Mouse (Mus musculus) cerebellum, adult (tissue): Measurements from ENCODE around the gene Ptprn.
A peak's percentile ranks its signal among the peaks of the same experiment; 100 is the strongest.

ENCODE experiments used
- ATAC-seq: cut with Nextera tagmentation; 2 replicates; pipeline ENCODE4 v1.9.2; 2017; ENCODE audit warnings: mild to moderate bottlenecking, moderate library complexity, mixed read lengths; ENCODE audit not compliant: insufficient number of reproducible peaks, low FRiP score, low TSS enrichment

Gene Ptprn

GRCm38 (mm10) chr1:75229158-75229557, 35.1 kb downstream of the Ptprn start:
- no peak for ATAC-seq

DNA sequence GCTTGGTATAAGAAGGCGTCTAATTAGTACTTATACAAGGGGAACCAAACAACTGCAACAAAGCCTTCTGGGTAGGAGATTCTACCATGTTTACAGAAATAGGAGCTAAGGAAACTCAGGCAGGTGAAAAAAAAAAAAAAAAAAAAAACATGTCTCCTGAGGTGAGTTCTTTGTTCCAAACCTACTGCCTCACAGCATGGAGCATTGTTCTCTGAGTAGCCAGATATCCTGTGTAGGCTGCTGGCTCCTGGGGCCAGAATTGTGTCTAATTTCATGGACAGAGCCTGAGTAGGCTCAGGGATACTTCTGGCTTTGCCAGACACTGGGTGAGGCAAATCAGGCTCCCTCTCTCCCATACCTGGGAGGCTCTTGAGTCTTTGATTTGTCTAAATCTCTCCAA, 36.6 kb downstream of the Ptprn start:
- no peak for ATAC-seq

DNA sequence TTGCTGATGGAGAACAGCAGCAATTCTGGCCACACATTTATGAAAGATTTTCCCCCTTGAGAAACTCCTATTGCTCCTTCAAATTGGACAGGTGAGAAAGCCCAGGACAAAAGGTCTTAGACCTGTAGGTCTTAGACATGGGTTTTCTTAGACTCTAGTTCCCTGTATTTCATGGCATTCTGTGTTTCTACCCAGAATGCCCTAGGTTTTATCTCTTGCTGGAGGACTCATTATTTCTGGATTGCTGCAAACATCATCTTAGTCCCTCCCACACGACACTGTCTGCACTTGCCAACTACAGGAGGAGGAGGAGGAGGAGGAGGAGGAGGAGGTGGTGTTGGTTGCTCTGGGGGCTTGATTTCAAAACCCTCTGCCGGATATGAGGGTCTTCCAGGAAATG, 38.2 kb downstream of the Ptprn start:
- ATAC-seq: no peak

- no peak for ATAC-seq
Observed at GRCm38 (mm10) chr1:75225473-75225872, 38.8 kb downstream of the Ptprn start.

GRCm38 (mm10) chr1:75223532-75223931, 40.8 kb downstream of the Ptprn start:
- no peak for ATAC-seq

DNA sequence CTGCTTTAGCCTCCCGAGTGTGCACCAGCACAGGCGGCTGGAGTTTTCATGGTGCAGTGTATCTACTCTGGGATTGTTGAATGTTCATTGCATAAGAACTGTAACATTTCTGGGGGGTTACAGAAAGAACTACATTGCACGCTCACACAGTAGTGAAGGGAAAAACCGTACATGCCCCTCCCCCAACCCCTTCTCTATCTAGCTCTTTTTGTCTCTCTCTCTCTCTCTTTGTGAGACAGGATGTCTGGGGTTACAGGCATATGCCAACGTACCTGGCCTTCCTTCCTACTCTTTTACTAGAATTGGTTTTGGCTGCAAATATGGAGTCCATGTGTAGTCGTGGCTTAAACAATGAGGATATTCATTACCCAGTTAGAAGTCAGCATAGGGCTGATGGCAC, 41.4 kb downstream of the Ptprn start:
- ATAC-seq: no peak

GRCm38 (mm10) chr1:75221538-75221937, 42.8 kb downstream of the Ptprn start:
- no peak for ATAC-seq

- peak; percentile 10; the same call in 1 of the 2 replicates for ATAC-seq
Observed at GRCm38 (mm10) chr1:75219531-75219930, 44.8 kb downstream of the Ptprn start, which contains the start of gene Tuba4a. Tuba4a (minus strand) TSS chr1:75219865.

GRCm38 (mm10) chr1:75219078-75219477, 45.2 kb downstream of the Ptprn start:
- ATAC-seq: peak; percentile 71

DNA sequence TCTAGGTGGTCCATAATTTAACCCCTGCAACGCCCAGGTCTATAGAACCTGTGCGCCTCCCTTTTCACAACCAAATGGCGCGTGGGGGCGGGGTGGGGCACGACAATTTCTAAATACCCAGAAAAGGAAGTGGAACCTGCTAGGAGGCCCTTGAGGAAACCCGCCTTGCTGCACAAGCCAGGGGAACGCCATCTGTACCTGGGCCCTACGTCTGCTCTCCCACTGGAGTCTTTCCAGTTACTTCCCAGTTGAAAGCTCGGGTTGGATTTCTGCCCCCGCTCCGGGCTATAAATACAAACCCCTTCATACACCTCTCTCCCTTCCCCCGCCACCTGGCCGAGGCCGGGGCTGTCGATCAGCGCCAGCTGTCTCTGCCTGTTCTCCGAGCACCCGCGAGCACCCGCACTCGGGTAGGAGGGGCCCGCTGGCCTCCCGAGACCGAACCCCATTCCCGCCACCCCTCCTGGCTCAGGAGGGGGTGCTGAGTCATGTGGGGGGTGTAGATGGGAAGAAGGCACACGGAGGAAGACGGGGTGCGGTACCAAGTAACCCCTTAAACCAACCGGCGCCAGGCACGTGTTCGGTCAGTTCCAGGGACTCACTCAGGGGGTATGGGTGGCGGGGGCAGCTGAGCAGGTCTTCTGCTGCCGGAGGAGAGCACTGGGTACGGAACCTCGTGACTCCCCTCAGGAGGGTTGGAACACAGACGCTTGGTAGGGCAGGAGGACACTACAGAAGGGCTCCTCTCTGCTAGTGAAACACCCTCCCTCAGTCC, 45.9 kb downstream of the Ptprn start:
- peak; percentile 55 for ATAC-seq

- peak; percentile 7; the same call in 1 of the 2 replicates for ATAC-seq
Observed at GRCm38 (mm10) chr1:75217893-75218226, 46.4 kb downstream of the Ptprn start.

DNA sequence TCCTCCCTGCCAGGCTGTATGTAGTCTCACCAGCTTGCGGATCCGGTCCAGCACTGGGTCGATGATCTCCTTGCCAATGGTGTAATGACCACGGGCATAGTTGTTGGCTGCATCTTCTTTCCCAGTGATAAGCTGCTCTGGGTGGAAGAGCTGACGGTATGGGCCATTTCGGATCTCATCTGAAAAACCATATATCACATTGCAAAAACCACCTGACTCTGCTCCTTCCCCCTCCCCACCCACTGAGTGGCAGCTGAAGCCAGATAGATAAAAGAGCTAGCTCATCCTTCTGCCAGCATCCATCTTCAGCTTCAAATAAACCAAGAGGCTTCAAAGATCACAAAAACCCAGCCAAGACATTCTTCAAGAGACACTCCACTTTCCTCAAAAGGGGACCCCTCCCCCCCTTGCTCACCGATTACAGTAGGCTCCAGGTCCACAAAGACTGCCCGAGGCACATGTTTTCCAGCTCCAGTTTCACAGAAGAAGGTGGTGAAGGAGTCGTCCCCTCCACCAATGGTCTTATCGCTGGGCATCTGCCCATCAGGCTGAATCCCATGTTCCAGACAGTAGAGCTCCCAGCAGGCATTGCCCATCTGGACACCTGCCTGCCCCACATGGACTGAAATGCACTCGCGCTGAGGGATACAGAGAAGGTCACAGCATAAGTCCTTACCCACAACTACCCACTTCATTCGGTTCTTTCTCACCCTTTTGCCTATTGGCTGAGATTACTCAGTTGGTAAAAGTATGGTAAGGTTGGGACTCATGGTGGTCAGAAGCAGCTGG, 47.3 kb downstream of the Ptprn start:
- no peak for ATAC-seq

GRCm38 (mm10) chr1:75215785-75216184, 48.5 kb downstream of the Ptprn start:
- ATAC-seq: no peak

- no peak for ATAC-seq
Observed at GRCm38 (mm10) chr1:75214886-75215285, 49.4 kb downstream of the Ptprn start.

DNA sequence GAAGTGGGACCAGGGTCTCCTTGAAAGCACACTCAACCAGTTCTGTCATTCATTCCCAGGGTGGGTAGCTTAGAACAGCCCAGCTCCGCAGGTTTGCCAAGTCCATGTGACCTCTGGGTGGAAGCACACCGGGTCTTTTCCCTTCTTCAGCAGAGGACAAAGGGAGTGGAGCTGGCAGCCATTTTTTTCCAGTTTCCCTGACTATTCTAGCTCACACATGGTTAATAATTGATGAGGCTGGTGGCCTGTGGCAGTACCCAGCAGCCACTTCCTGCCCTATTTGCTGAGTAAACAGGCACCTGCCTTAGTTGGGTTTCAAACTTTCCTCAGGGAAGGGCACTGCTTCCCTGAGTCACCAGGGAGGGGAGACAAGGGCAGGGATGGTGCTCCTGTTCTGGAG, 49.9 kb downstream of the Ptprn start:
- no peak for ATAC-seq

DNA sequence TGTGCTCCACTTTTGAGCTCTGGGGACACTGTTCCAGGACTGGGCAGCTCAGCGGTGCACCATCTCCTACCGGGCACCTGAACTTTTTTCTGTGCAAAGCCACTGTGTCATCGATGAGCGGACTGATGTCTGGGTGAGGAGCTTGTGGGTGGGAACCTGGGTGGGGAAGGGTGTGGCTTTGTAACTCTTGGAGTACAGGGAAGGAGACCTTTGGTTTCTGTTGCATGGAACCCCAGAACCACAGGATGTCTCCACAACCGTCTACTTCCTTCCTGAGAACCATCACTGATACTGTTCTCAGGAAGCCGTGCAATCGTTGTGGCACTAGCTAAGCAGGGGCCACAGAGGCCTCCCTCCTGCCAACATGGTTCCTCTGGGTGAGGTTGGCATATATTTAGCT, 51.2 kb downstream of the Ptprn start:
- ATAC-seq: no peak

DNA sequence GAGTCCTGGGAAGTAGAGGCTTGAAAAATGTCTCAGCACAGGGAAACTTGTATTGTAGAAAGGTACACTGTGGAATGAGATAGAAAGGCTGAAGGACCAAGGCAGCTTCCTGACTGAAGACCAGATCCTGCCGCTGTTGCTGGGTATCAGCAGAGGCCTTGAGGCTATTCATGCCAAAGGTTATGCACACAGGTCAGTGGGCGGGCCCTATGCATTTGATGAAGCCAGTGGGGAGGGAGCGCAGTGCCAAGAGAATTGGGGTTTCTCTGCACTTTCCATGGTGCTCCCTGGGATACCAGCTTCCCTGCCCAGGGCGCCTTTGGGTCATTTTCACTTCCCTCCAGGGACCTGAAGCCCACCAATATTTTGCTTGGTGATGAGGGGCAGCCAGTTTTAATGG, 51.8 kb downstream of the Ptprn start:
- no peak for ATAC-seq

- no peak for ATAC-seq
Observed at GRCm38 (mm10) chr1:75211141-75211708, 53.1 kb downstream of the Ptprn start.

DNA sequence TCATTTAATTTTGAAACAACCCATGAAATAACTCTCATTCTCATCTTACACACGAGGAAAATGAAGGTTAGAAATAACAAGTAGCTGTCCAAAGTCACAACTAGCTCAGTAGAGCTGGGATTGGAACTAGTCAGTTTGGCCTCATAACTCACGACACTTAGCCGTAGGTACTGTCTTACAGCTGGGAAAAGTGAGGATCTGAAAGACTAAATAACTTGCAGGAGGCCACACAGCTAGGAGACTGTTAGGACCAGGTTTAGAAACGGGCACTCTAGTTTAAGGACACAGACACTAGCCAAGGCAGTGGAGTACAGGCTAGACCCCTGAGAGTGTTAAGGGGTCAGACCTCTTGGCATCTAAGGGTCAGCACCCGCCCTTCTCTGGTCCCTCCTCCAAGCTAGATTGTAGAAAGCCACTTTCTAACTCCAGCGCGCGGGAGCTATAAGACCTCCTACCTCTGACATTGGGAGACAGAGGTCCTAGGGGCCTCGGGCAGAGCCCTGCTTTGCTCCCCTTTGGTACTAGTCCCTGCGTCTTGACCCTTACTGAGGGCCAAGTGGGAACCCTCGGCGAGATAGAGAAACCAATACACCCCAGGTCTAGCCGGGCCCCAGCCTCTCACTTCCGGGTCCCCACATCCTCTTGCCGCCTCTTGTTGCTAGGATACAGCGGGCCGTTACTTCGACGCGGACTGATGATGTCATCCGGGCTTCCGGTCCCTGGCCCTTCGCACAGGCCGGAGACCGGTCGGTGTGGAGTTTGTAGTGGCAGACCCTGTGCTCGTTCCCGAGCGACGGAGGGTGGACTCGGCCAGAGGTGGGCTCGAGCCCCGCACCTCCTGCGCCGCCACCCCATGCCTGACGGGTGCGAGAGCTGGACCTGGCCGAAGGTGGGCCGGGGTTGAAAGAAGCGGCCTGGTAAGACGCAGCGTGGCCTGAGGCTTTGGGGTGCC, 53.9 kb downstream of the Ptprn start, which contains the start of the genes Glb1l and Stk16:
TSS of gene Glb1l (minus strand) at position 678 of the 952 bp plus-strand sequence.
TSS of gene Stk16 (plus strand) at position 703 of the 952 bp plus-strand sequence.
- ATAC-seq: peak; percentile 89
